Mouse (Mus musculus) neural tube, embryonic 12.5 days (tissue): ENCODE measurements around the gene Mnd1. TPM values are rescaled to one million over a fixed set of nuclear protein-coding genes. Genes with fewer than 3 reads are reported as not detected.

Experiments used
- ATAC-seq: fragments of 200-750 bp; cut with Nextera tagmentation; 2 replicates; pipeline ENCODE4 v1.8.0; 2017; ENCODE audit warnings: low read depth, mild to moderate bottlenecking, moderate TSS enrichment, moderate library complexity; ENCODE audit not compliant: low FRiP score
- H3K27ac ChIP-seq: fragments of 300-500 bp; sonication (generic); 2 replicates; pipeline ENCODE4 v1.5.1; 2016
- H3K27me3 ChIP-seq: fragments of 300-500 bp; sonication (generic); replicated peaks from 2 replicates; pipeline ENCODE4 v1.6.1; 2016; ENCODE audit warnings: mild to moderate bottlenecking
- H3K36me3 ChIP-seq: fragments of 300-500 bp; sonication (generic); 2 replicates; pipeline ENCODE4 v1.6.1; 2016; ENCODE audit warnings: mild to moderate bottlenecking
- H3K4me1 ChIP-seq: fragments of 300-500 bp; sonication (generic); 2 replicates; pipeline ENCODE4 v1.6.1; 2016
- H3K4me2 ChIP-seq: fragments of 300-500 bp; sonication (generic); replicated peaks from 2 replicates; pipeline ENCODE4 v1.6.1; 2016; ENCODE audit warnings: mild to moderate bottlenecking
- H3K4me3 ChIP-seq: fragments of 300-500 bp; sonication (generic); 2 replicates; pipeline ENCODE4 v1.5.1; 2016
- H3K9ac ChIP-seq: fragments of 300-500 bp; sonication (generic); 2 replicates; pipeline ENCODE4 v1.6.1; 2016; ENCODE audit warnings: mild to moderate bottlenecking
- H3K9me3 ChIP-seq: fragments of 300-500 bp; sonication (generic); 2 replicates; pipeline ENCODE4 v1.6.1; 2016; ENCODE audit warnings: mild to moderate bottlenecking
- WGBS: fragments of 180-500 bp; shearing (Covaris S2); methylation state at CpG from one replicate; pipeline ENCODE4 v1.1.7; 2016; 5-methylcytosine and 5-hydroxymethylcytosine counted together
- polyA plus RNA-seq: library from polyadenylated mRNA; unstranded; fragments of >200 nt; fragmentation: Nextera tagmentation; extraction: Ambion mirVana; gene quantifications from 2 replicates; pipeline ENCODE4 v1.2.1, GENCODE M21; 2016

Gene Mnd1
- polyA plus RNA-seq, 1 experiment from 2014 or later: 6.2 TPM

DNA sequence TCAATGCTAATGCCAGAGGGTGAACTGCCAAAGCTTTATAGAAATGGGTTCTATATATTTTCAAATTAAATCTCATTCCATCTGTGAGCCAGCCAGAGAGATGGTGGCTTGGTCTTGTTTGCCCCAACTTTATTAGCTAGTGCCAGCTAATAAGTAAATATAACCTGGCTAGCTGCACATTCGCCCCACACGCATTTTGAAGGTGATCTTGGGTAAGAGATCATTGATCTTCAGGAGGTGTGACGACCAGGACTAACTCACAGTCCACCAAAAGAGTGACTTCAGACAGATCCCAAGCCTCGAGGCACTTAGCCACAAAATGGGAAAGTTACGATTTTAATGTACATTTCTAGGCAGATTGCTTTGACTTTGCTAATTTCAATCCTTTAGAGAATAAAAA is 94.6 kb downstream of the Mnd1 start:
- 85% methylated on average over 5 of the region's 5 CpGs for WGBS
- no peak for ATAC-seq

DNA sequence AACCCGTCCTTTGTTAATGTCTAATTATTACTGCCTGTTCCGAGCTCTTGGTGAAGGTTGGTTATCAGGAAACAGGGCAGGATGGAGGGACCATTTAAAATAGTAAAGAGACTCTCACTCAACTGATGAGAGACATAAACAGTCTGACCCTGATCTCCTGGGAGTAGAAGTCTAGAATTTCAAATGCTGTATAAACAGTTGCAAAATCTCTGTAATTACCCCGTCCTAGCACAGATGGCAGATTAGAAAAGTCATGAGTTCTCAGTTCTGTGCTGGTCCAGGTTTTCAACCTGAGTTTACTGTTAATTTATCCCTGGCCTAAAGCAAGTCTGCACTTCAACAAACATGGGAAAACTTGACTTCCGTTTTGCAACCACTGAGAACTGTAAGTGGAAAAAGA is 95.5 kb downstream of the Mnd1 start:
- Histone ChIP-seq H3K4me1 (peaks cover 6% of the 10 kb centered on the region; the same call in 1 of the 2 replicates), H3K9ac (no peak overlapping the region), H3K4me2 (no peak overlapping the region), H3K36me3 (no peaks in the 10 kb centered on the region), H3K27ac (no peak overlapping the region), H3K4me3 (no peak overlapping the region), H3K9me3 (no peaks in the 10 kb centered on the region), H3K27me3 (no peaks in the 10 kb centered on the region)
- no peak for ATAC-seq
- 62% methylated on average over 4 of the region's 4 CpGs for WGBS

More for the DNA sequence above, 94.6 kb downstream of the Mnd1 start:
- Histone ChIP-seq H3K4me2 (no peak overlapping the region), H3K27ac (no peak overlapping the region), H3K36me3 (no peaks in the 10 kb centered on the region), H3K9me3 (no peaks in the 10 kb centered on the region), H3K4me1 (peaks cover 6% of the 10 kb centered on the region; the same call in 1 of the 2 replicates), H3K9ac (no peak overlapping the region), H3K27me3 (no peaks in the 10 kb centered on the region), H3K4me3 (no peak overlapping the region)

DNA sequence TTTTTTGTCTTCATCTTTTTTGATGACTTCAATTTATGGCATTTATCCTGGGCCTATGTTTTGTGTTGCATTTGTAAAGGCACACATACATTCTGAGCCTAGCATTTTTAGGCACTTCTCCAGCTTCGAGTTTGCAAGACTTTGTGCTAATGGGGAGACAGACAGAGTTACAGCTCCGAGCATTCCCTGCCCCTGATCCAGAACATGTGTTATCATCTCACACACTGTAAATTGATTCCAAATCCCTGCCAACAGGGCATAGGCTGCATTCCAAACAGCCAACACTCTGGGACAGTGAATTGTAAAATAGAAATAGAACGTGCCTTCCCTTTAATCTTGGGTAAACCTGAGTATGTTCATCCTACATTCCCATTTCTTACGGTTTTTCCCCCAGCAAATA is 95.9 kb downstream of the Mnd1 start:
- no peak overlapping the region for H3K9ac ChIP-seq
- H3K9me3 ChIP-seq: no peaks in the 10 kb centered on the region
- H3K4me1 ChIP-seq: peaks cover 6% of the 10 kb centered on the region; the same call in 1 of the 2 replicates
- no peak overlapping the region for H3K4me3 ChIP-seq
- H3K4me2 ChIP-seq: no peak overlapping the region
- no peaks in the 10 kb centered on the region for H3K27me3 ChIP-seq
- no peak for ATAC-seq
- H3K27ac ChIP-seq: no peak overlapping the region
- WGBS: 76% methylated on average over 4 of the region's 4 CpGs
- H3K36me3 ChIP-seq: no peaks in the 10 kb centered on the region

DNA sequence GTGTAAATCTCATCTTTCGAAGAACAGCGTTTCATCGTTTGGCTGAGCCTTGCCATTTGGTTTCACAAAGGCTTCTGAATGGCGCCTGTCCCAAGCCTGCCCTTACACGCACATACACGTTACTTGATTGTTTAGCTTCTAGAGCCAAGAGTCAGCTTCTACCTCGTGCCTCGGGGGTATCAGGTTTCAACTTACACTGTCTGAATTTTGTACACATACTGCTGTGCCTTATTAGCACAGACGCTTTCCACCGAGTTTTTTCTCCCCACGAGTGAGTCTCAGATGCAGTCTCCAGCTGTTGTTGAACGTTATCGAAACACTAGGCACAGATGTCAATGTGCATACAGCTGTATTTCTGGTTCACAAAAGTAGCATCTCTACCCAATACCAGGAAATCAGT is 96.3 kb downstream of the Mnd1 start:
- no peak for ATAC-seq
- Histone ChIP-seq H3K9me3 (no peaks in the 10 kb centered on the region), H3K4me3 (no peak overlapping the region), H3K4me1 (peaks cover 6% of the 10 kb centered on the region; the same call in 1 of the 2 replicates), H3K36me3 (no peaks in the 10 kb centered on the region), H3K27ac (no peak overlapping the region), H3K9ac (no peak overlapping the region), H3K4me2 (no peak overlapping the region), H3K27me3 (no peaks in the 10 kb centered on the region)
- WGBS: 75% methylated on average over 13 of the region's 13 CpGs

DNA sequence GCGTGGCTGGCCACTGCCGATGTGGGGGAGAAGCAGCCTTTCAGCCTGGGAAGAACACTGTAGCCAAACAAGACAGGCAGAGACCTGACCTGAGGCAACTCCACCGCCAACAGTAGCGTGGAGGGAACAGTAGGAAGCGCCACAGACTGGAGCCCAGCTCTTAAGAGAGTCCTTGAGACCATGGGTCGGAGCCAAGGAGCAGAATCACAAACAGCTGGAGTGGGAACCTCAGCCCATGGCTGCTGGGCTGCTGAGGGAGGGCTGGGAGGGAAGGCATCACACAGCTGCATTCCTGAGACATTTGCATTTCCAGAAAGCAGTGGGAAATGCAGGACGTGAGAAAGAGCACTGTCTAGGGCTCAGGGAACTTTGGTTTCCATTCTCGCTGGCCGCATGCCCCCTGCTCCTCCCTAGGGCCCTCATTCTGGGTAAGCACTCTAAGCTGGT is 106.8 kb downstream of the Mnd1 start:
- Histone ChIP-seq H3K9me3 (0 out of 2 replicates have a peak, but pooled peaks cover 7% of the 10 kb centered on the region), H3K4me3 (no peak overlapping the region), H3K9ac (no peak overlapping the region), H3K27me3 (0 out of 2 replicates have a peak, but pooled peaks cover 3% of the 10 kb centered on the region), H3K27ac (no peak overlapping the region), H3K4me2 (no peak overlapping the region), H3K4me1 (peaks cover 4% of the 10 kb centered on the region; the same call in 1 of the 2 replicates), H3K36me3 (no peaks in the 10 kb centered on the region)
- ATAC-seq: no peak
- WGBS: 33% methylated on average over 9 of the region's 9 CpGs

DNA sequence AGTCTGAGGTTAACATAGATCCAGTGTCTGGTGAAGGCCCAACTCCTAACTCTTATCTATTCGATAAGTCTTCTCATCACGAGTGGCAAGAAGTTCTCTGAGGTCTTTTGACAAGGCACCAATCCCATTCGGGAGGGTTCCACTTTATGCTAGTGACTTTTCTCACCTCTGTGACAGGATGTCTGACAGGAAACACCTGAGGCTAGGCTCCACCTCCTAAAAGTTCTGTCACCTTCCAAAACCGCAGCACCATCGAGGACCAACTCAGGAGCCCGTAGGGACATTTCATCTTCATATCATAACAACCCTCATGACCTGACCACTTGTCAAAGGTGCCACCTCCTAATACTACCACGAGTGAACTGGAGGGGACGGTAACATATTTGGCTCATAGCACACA is 109.4 kb downstream of the Mnd1 start:
- H3K9me3 ChIP-seq: no peaks in the 10 kb centered on the region
- ATAC-seq: no peak
- 92% methylated on average over 8 of the region's 8 CpGs for WGBS
- peaks cover 4% of the 10 kb centered on the region; the same call in 1 of the 2 replicates for H3K4me1 ChIP-seq
- H3K27ac ChIP-seq: no peak overlapping the region
- 0 out of 2 replicates have a peak, but pooled peaks cover 3% of the 10 kb centered on the region for H3K27me3 ChIP-seq
- no peak overlapping the region for H3K9ac ChIP-seq
- no peak overlapping the region for H3K4me3 ChIP-seq
- H3K36me3 ChIP-seq: no peaks in the 10 kb centered on the region
- H3K4me2 ChIP-seq: no peak overlapping the region

DNA sequence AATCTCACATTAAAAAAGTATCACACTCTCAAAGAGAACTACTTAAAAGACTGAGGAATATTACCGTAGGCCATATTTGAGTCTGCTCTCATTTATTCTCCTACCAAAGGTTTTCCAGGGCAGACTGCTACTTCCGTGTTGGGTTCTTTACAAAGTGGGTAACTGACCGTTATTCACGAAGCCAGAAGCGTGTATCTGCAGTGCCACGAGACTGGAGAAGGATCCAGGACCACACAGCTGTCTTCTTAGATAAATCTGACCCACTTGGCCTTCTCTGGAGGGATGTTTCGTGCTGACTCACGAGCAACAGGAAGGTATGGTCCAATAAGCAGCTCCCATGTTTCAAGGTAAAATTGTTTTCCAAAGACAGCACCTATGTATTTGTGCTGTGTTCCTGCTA is 113.8 kb downstream of the Mnd1 start:
- no peak overlapping the region for H3K4me3 ChIP-seq
- no peak for ATAC-seq
- H3K27me3 ChIP-seq: no peaks in the 10 kb centered on the region
- peaks cover 14% of the 10 kb centered on the region for H3K4me1 ChIP-seq
- H3K9me3 ChIP-seq: no peaks in the 10 kb centered on the region
- H3K9ac ChIP-seq: no peak overlapping the region
- no peaks in the 10 kb centered on the region; the same call in 1 of the 2 replicates for H3K36me3 ChIP-seq
- no peak overlapping the region for H3K4me2 ChIP-seq
- no peak overlapping the region for H3K27ac ChIP-seq
- 90% methylated on average over 8 of the region's 8 CpGs for WGBS

DNA sequence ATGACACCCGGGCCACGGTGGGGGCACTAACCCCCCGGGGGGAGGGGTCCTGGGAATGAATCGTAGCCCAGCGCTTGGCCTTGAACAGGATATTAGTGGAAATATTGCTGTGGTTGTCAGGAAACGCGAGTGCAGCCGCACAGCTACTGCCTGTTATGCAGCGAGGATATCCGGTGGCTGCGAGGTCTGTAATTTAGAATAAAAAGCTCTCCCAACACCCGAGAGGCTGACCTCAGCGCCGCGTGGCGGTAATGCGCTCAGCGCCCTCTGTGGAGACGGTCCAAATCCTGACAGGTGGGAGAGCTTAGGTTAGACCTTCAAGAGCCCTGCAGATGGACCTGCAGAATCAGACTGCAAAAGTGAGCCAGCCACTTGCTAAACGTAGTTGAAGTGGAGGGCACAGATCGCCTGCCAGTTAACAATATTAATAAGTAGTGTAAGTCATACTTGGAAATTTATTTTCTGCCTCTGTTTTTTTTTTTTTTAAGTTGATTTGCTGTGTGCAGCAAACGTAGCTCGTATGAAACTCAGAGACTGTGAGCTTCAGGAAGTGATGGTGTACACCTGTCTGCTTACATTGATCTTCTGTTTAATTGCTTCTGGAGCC is 115.0 kb downstream of the Mnd1 start:
- Histone ChIP-seq H3K9ac (peak overlapping the region; percentile 67), H3K4me3 (peak overlapping the region; percentile 92), H3K4me1 (peaks cover 14% of the 10 kb centered on the region), H3K4me2 (peak overlapping the region; percentile 89), H3K36me3 (no peaks in the 10 kb centered on the region; the same call in 1 of the 2 replicates), H3K27ac (peak overlapping the region; percentile 86), H3K27me3 (no peaks in the 10 kb centered on the region), H3K9me3 (no peaks in the 10 kb centered on the region)
- 7% methylated on average over 23 of the region's 23 CpGs for WGBS
- peak; percentile 75 for ATAC-seq

DNA sequence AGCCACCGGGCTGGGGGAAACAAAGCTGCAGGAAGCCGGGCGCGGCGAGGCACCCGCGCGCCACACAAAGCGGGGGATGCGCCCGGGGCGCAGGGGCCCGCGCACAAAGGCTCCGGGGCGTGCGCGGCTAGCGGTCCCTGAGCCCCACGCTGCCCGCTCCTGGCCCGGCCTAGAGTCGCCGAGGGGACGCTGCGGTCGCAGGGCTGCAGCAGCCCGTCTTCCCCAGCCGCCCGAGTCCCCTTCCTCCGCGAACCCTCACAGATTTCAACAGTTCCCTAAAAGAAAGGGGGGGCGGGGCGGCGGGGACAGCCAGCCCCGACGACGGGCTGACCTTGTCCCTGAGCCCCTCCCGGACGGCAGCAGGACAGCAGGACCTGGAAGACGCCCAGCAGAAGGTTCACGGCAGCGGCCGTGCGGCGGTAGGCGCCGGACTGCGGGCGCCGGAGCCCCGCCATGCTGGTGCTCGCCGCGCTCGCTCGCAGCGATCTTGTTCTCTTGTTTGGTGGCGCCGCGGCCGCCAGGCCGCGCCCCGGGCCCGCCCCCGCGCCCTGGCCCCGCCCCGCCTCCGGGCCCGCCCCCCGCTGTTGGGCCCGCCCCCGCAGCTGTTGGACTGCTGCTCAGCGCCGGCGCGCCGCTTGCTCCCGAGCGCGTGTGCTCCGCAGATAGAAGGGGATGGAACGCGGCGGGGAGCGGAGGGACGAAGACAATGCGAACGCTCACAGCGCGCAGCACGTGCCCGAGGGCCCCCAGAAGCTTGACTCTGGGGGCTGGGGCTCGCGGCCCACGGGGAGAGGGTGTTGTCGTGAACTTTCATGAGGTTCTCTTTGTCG is 115.7 kb downstream of the Mnd1 start, which contains the start of gene Tmem131l:
Gene Tmem131l, minus strand, starts transcription at position 530 of the 830 bp plus-strand sequence.
- Histone ChIP-seq H3K9me3 (no peaks in the 10 kb centered on the region), H3K9ac (peak within 1 kb of the TSS; percentile 97), H3K27ac (peak within 1 kb of the TSS; percentile 86), H3K36me3 (no peaks in the 10 kb centered on the region; the same call in 1 of the 2 replicates), H3K27me3 (no peaks in the 10 kb centered on the region), H3K4me3 (peak within 1 kb of the TSS; percentile 92), H3K4me2 (peak within 1 kb of the TSS; percentile 89), H3K4me1 (peaks cover 19% of the 10 kb centered on the region)
- ATAC-seq: peak; percentile 96
- WGBS: under 1% methylated on average over 99 of the region's 100 CpGs

DNA sequence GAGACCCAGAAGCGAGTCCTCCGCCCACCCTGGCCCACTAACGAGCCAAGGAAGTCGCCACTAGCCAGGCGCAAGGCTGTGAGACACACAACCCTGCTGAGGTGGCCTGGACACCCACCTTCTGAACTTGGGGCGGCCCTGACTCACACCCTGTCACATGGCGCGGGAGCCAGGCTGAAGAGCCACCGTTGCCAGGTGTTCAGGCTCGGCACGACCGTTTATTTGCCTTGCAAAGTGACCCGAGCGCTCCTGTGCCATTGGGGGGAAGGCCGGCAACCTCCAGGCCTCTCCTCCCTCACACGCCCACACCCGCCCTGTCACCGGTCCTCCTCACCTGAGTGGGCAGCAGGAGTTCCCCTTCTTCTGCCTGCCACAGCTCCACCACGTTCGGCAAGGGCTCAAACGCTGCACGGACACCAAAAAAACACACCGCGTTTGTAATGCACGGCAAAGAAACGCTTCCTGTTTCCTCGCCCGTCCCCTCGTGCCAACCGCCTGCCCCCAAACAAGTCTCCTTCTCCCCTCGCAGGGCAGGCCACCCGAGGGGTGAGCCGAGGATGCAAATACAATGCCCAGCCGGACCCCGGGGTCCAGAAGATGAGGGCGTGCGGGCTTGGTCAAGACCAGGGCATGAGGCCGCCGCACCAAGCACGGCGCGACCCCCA is 116.5 kb downstream of the Mnd1 start:
- Histone ChIP-seq H3K4me2 (peak overlapping the region; percentile 89), H3K9me3 (no peaks in the 10 kb centered on the region), H3K9ac (peak overlapping the region; percentile 97), H3K27me3 (no peaks in the 10 kb centered on the region), H3K27ac (peak overlapping the region; percentile 86), H3K36me3 (no peaks in the 10 kb centered on the region; the same call in 1 of the 2 replicates), H3K4me3 (peak overlapping the region; percentile 92), H3K4me1 (peaks cover 23% of the 10 kb centered on the region)
- peak; percentile 35 for ATAC-seq
- under 1% methylated on average over 42 of the region's 42 CpGs for WGBS

DNA sequence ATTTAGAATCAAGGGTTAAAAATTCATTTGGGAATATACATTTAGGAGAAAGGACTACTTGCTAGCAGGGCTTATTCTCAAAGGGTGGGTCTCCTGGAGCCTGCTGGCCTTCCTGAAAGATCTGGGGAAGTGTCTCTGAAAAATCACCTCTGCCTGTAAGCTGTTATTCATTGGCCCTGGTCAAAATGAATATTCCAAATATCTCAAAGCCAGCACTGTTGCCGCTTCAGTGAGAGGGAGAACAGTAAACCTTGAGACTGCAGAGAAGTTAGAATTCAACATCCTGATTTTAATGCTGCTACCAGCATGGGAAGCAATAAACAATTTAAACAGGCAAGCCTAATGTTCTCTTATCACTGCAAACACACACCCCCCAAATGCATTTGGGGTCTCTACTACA is 117.5 kb downstream of the Mnd1 start:
- Histone ChIP-seq H3K4me1 (peaks cover 32% of the 10 kb centered on the region), H3K9ac (peak overlapping the region; percentile 97; the same call in 1 of the 2 replicates), H3K36me3 (no peaks in the 10 kb centered on the region; the same call in 1 of the 2 replicates), H3K27me3 (no peaks in the 10 kb centered on the region), H3K4me2 (peak overlapping the region; percentile 89), H3K4me3 (peak overlapping the region; percentile 92), H3K27ac (no peak overlapping the region), H3K9me3 (no peaks in the 10 kb centered on the region)
- WGBS: 43% methylated on average over 1 of the region's 1 CpGs
- ATAC-seq: no peak
